Mouse (Mus musculus): ENCODE results near the gene Mbip. TPM values are rescaled to one million over a fixed set of nuclear protein-coding genes. Genes with fewer than 3 reads are reported as not detected.

Mbip gene
- polyA plus RNA-seq, 1 experiment: 10.7 TPM

GRCm38 (mm10) chr12:56301487-56302293, 44.0 kb downstream of the Mbip start:
- H3K4me1 ChIP-seq (ENCODE audit: control insufficient read depth, insufficient read depth, insufficient read length, low read length): 0 out of 2 replicates have a peak, but pooled peaks cover 3% of the 10 kb centered on the region
- peak overlapping the region; percentile 23 for H3K4me3 ChIP-seq (ENCODE audit: insufficient read depth, low read depth, low read length)
- H3K27ac ChIP-seq (replicated peaks; ENCODE audit: low read depth, low read length): no peak overlapping the region

GRCm38 (mm10) chr12:56299610-56300009, 46.1 kb downstream of the Mbip start:
- no peak overlapping the region for H3K4me3 ChIP-seq (ENCODE audit: insufficient read depth, low read depth, low read length)
- 0 out of 2 replicates have a peak, but pooled peaks cover 3% of the 10 kb centered on the region for H3K4me1 ChIP-seq (ENCODE audit: control insufficient read depth, insufficient read depth, insufficient read length, low read length)
- H3K27ac ChIP-seq (replicated peaks; ENCODE audit: low read depth, low read length): no peak overlapping the region

GRCm38 (mm10) chr12:56298919-56299318, 46.8 kb downstream of the Mbip start:
- Histone ChIP-seq H3K4me3 (ENCODE audit: insufficient read depth, low read depth, low read length) (no peak overlapping the region), H3K4me1 (ENCODE audit: control insufficient read depth, insufficient read depth, insufficient read length, low read length) (0 out of 2 replicates have a peak, but pooled peaks cover 3% of the 10 kb centered on the region), H3K27ac (replicated peaks; ENCODE audit: low read depth, low read length) (no peak overlapping the region)

GRCm38 (mm10) chr12:56297921-56298830, 47.5 kb downstream of the Mbip start:
- Histone ChIP-seq H3K27ac (replicated peaks; ENCODE audit: low read depth, low read length) (no peak overlapping the region), H3K4me3 (ENCODE audit: insufficient read depth, low read depth, low read length) (no peak overlapping the region), H3K4me1 (ENCODE audit: control insufficient read depth, insufficient read depth, insufficient read length, low read length) (0 out of 2 replicates have a peak, but pooled peaks cover 3% of the 10 kb centered on the region)

GRCm38 (mm10) chr12:56297099-56297498, 48.6 kb downstream of the Mbip start:
- Histone ChIP-seq H3K4me1 (ENCODE audit: control insufficient read depth, insufficient read depth, insufficient read length, low read length) (0 out of 2 replicates have a peak, but pooled peaks cover 3% of the 10 kb centered on the region), H3K27ac (replicated peaks; ENCODE audit: low read depth, low read length) (no peak overlapping the region), H3K4me3 (ENCODE audit: insufficient read depth, low read depth, low read length) (no peak overlapping the region)

GRCm38 (mm10) chr12:56296524-56296923, 49.2 kb downstream of the Mbip start:
- no peak overlapping the region for H3K4me3 ChIP-seq (ENCODE audit: insufficient read depth, low read depth, low read length)
- H3K27ac ChIP-seq (replicated peaks; ENCODE audit: low read depth, low read length): no peak overlapping the region
- H3K4me1 ChIP-seq (ENCODE audit: control insufficient read depth, insufficient read depth, insufficient read length, low read length): 0 out of 2 replicates have a peak, but pooled peaks cover 2% of the 10 kb centered on the region

- H3K27ac ChIP-seq (replicated peaks; ENCODE audit: low read depth, low read length): no peak overlapping the region
- H3K4me3 ChIP-seq (ENCODE audit: insufficient read depth, low read depth, low read length): no peak overlapping the region
- no peaks in the 10 kb centered on the region for H3K4me1 ChIP-seq (ENCODE audit: control insufficient read depth, insufficient read depth, insufficient read length, low read length)
These were observed 50.5 kb downstream of the Mbip start for GRCm38 (mm10) chr12:56295160-56295559.

GRCm38 (mm10) chr12:56288548-56288947, 57.1 kb downstream of the Mbip start:
- no peak overlapping the region for H3K4me3 ChIP-seq (ENCODE audit: insufficient read depth, low read depth, low read length)
- no peaks in the 10 kb centered on the region for H3K4me1 ChIP-seq (ENCODE audit: control insufficient read depth, insufficient read depth, insufficient read length, low read length)
- H3K27ac ChIP-seq (replicated peaks; ENCODE audit: low read depth, low read length): no peak overlapping the region

- Histone ChIP-seq H3K4me3 (ENCODE audit: insufficient read depth, low read depth, low read length) (no peak overlapping the region), H3K27ac (replicated peaks; ENCODE audit: low read depth, low read length) (no peak overlapping the region), H3K4me1 (ENCODE audit: control insufficient read depth, insufficient read depth, insufficient read length, low read length) (no peaks in the 10 kb centered on the region)
These were observed 58.9 kb downstream of the Mbip start for GRCm38 (mm10) chr12:56286828-56287227.

- H3K4me1 ChIP-seq (ENCODE audit: control insufficient read depth, insufficient read depth, insufficient read length, low read length): no peaks in the 10 kb centered on the region
- no peak overlapping the region for H3K27ac ChIP-seq (replicated peaks; ENCODE audit: low read depth, low read length)
- H3K4me3 ChIP-seq (ENCODE audit: insufficient read depth, low read depth, low read length): no peak overlapping the region
These were observed 61.5 kb downstream of the Mbip start for GRCm38 (mm10) chr12:56284210-56284609.

GRCm38 (mm10) chr12:56281649-56282048, 64.0 kb downstream of the Mbip start:
- H3K4me3 ChIP-seq (ENCODE audit: insufficient read depth, low read depth, low read length): no peak overlapping the region
- no peak overlapping the region for H3K27ac ChIP-seq (replicated peaks; ENCODE audit: low read depth, low read length)
- no peaks in the 10 kb centered on the region for H3K4me1 ChIP-seq (ENCODE audit: control insufficient read depth, insufficient read depth, insufficient read length, low read length)

Other genes with a start within 250 kb of the Mbip start
- gene Nkx2-1, start 191.0 kb upstream of the Mbip start, polyA plus RNA-seq (2012; ENCODE audit: insufficient read depth, insufficient read length, missing spikeins): not detected in 2 replicates

Data from brown adipose tissue, adult 24 weeks (tissue).